8 mouse cellular contexts compared by ENCODE assay signal in genomic region chr3:87884291-87884690, GRCm38 (mm10). TPM values are rescaled to one million over a fixed set of nuclear protein-coding genes. Genes with fewer than 3 reads are reported as not detected.
DNase-seq lines count a peak whose midpoint lies in the region; ATAC-seq and TF ChIP-seq lines count a peak whose summit lies in the region.

No protein-coding gene starts in this region.

- peaks cover 12% of the 10 kb centered on the region for H3K9me3 ChIP-seq in heart, embryonic 13.5 days
- H3K9me3 ChIP-seq in G1E (replicated peaks): peaks cover 5% of the 10 kb centered on the region
- no peaks in the 10 kb centered on the region for H3K9me3 ChIP-seq in hindbrain, embryonic 11.5 days (ENCODE audit: control insufficient read depth, low read length)

- H3K9ac ChIP-seq in heart, embryonic 13.5 days: peak overlapping the region; percentile 98
- peak overlapping the region; percentile 94 for H3K9ac ChIP-seq in hindbrain, embryonic 11.5 days (ENCODE audit: low read depth, low read length)

- TF ChIP-seq CTCF in G1E (IDR thresholded peaks at IDR 0.05; ENCODE audit: low read depth, low read length): no peak

- H3K27ac ChIP-seq in heart, embryonic 13.5 days (replicated peaks): peak overlapping the region; percentile 95
- H3K27ac ChIP-seq in hindbrain, embryonic 11.5 days (ENCODE audit: low read depth, low read length): no peak overlapping the region
- 0 out of 2 replicates have a peak overlapping the region, but pooled peaks have one; percentile 12 for H3K27ac ChIP-seq in macrophage

- no peaks in the 10 kb centered on the region for H3K27me3 ChIP-seq in heart, embryonic 13.5 days (replicated peaks)
- H3K27me3 ChIP-seq in G1E (ENCODE audit: insufficient read depth, low read length): no peaks in the 10 kb centered on the region
- no peaks in the 10 kb centered on the region for H3K27me3 ChIP-seq in hindbrain, embryonic 11.5 days (ENCODE audit: control insufficient read depth, insufficient read depth, low read length)

- peaks cover 30% of the 10 kb centered on the region for H3K36me3 ChIP-seq in heart, embryonic 13.5 days
- H3K36me3 ChIP-seq in G1E (replicated peaks) (peaks cover 32% of the 10 kb centered on the region), macrophage (ENCODE audit: inconsistent target) (no peaks in the 10 kb centered on the region; the same call in 1 of the 2 replicates)
- H3K36me3 ChIP-seq in hindbrain, embryonic 11.5 days (ENCODE audit: control insufficient read depth, insufficient read depth, low read length): no peaks in the 10 kb centered on the region

- H3K4me3 ChIP-seq in heart, embryonic 13.5 days: peak overlapping the region; percentile 85
- H3K4me3 ChIP-seq in G1E (ENCODE audit: low read depth, low read length) (peak overlapping the region; percentile 92), macrophage (ENCODE audit: inconsistent target) (peak overlapping the region; percentile 84)
- H3K4me3 ChIP-seq in hindbrain, embryonic 11.5 days (ENCODE audit: low read depth, low read length): peak overlapping the region; percentile 95

- no peak for ATAC-seq in heart, embryonic 13.5 days (ENCODE audit: extremely low read depth, insufficient number of reproducible peaks, low FRiP score, low TSS enrichment)
- no peak for ATAC-seq in G1E (ENCODE audit: extremely low read depth, insufficient number of reproducible peaks, low FRiP score, poor library complexity, severe bottlenecking)
- no peak for ATAC-seq in hindbrain, embryonic 11.5 days (ENCODE audit: low FRiP score)

- intact Hi-C loops in heart, postnatal 36 days (cut with DNase I): no loop called here

- H3K4me2 ChIP-seq in heart, embryonic 13.5 days: peak overlapping the region; percentile 97
- H3K4me2 ChIP-seq in hindbrain, embryonic 11.5 days (replicated peaks; ENCODE audit: low read depth, low read length): peak overlapping the region; percentile 92

- no peak for DNase-seq in heart, postnatal 36 days
- no peak for DNase-seq in G1E (ENCODE audit: low spot score)
- DNase-seq in hindbrain, embryonic 11.5 days (ENCODE audit: low spot score): no peak
- no peak for DNase-seq in cerebellum, adult 11 months
- no peak for DNase-seq in gastrocnemius, adult 8-10 months (ENCODE audit: low spot score in 2 of 2)
- no peak for DNase-seq in cerebellum, adult 11-12 months

- peaks cover 24% of the 10 kb centered on the region for H3K4me1 ChIP-seq in heart, embryonic 13.5 days
- H3K4me1 ChIP-seq in G1E (ENCODE audit: insufficient read depth, low read depth, low read length): peaks cover 30% of the 10 kb centered on the region
- H3K4me1 ChIP-seq in hindbrain, embryonic 11.5 days (replicated peaks; ENCODE audit: control insufficient read depth, insufficient read depth, low read length): peaks cover 6% of the 10 kb centered on the region

- peaks cover 59% of the 10 kb centered on the region for H3K79me2 ChIP-seq in macrophage (ENCODE audit: inconsistent target)

- 0% methylated on average over 3 of the region's 3 CpGs for WGBS in heart, embryonic 13.5 days
- 1% methylated on average over 3 of the region's 3 CpGs for WGBS in hindbrain, embryonic 11.5 days
- 10% methylated on average over 3 of the region's 3 CpGs for WGBS in macrophage (ENCODE audit: missing documents)

RNA-seq across cellular contexts. Expression of gene Prcc, which starts 1.1 kb away (rescaled TPM):
- 9.7 and 11.7 TPM in 2 replicates for polyA plus RNA-seq in heart, embryonic 13.5 days (2015; fragmentation: Nextera tagmentation; extraction: Ambion mirVana)
- 10 to 100 TPM; 47.5 to 51.6 TPM for total RNA-seq in heart, postnatal 36 days (2021)
- total RNA-seq in G1E (2014; fragmentation: Nextera tagmentation) (41.3 and 44.7 TPM in 2 replicates), G1E (2017) (28.5 and 32.3 TPM in 2 replicates)
- polyA plus RNA-seq in G1E (2012) (75.9 and 99.7 TPM in 2 replicates), macrophage (2018) (21.8 to 30.4 TPM (median 26.0 TPM) in 3 replicates)
- 17.6 and 18.6 TPM in 2 replicates for polyA plus RNA-seq in hindbrain, embryonic 11.5 days (2014; fragmentation: Nextera tagmentation; extraction: Ambion mirVana)
- total RNA-seq in macrophage (2018; cell fraction: chromatin; rRNA removed): 10 to 100 TPM in 18 of 26 experiments, 1 to 10 TPM in 8; 3.8 to 21.0 (median 13.9) TPM
- 10 to 100 TPM; 18.3 to 36.4 (median 30.8) TPM for total RNA-seq in macrophage (2018; cell fraction: cytosol; rRNA removed)
- total RNA-seq in macrophage (2018; cell fraction: nucleus; rRNA removed): 10 to 100 TPM in 23 of 26 experiments, 1 to 10 TPM in 3; 7.7 to 31.7 (median 17.1) TPM
- 10 to 100 TPM; 48.6 to 53.0 (median 52.0) TPM for total RNA-seq in gastrocnemius, adult 8-10 months (2022)

RNA-seq across cellular contexts. Expression of gene Hdgf, which starts 21.8 kb away (rescaled TPM):
- polyA plus RNA-seq in heart, embryonic 13.5 days (2015; fragmentation: Nextera tagmentation; extraction: Ambion mirVana): 127 and 141 TPM in 2 replicates
- total RNA-seq in heart, postnatal 36 days (2021): 100 to 1,000 TPM; 106 to 115 TPM
- total RNA-seq in G1E (2014; fragmentation: Nextera tagmentation) (722 and 799 TPM in 2 replicates), G1E (2017) (506 and 578 TPM in 2 replicates)
- polyA plus RNA-seq in G1E (2012) (1,810 and 2,017 TPM in 2 replicates), macrophage (2018) (101 to 165 TPM (median 143 TPM) in 3 replicates)
- polyA plus RNA-seq in hindbrain, embryonic 11.5 days (2014; fragmentation: Nextera tagmentation; extraction: Ambion mirVana): 202 and 246 TPM in 2 replicates
- total RNA-seq in macrophage (2018; cell fraction: chromatin; rRNA removed): 10 to 100 TPM; 21.1 to 84.8 (median 45.3) TPM
- 100 to 1,000 TPM in 25 of 26 experiments, 10 to 100 TPM in 1; 97.3 to 147 (median 117) TPM for total RNA-seq in macrophage (2018; cell fraction: cytosol; rRNA removed)
- 100 to 1,000 TPM in 3 of 26 experiments, 10 to 100 TPM in 23; 30.7 to 112 (median 57.5) TPM for total RNA-seq in macrophage (2018; cell fraction: nucleus; rRNA removed)
- 100 to 1,000 TPM; 243 to 264 (median 254) TPM for total RNA-seq in gastrocnemius, adult 8-10 months (2022)

RNA-seq across cellular contexts. Expression of gene Mrpl24, which starts 35.0 kb away (rescaled TPM):
- 55.0 and 57.2 TPM in 2 replicates for polyA plus RNA-seq in heart, embryonic 13.5 days (2015; fragmentation: Nextera tagmentation; extraction: Ambion mirVana)
- 10 to 100 TPM; 69.5 to 75.1 TPM for total RNA-seq in heart, postnatal 36 days (2021)
- total RNA-seq in G1E (2014; fragmentation: Nextera tagmentation) (289 and 317 TPM in 2 replicates), G1E (2017) (183 and 204 TPM in 2 replicates)
- polyA plus RNA-seq in G1E (2012) (21.2 and 24.9 TPM in 2 replicates), macrophage (2018) (54.3 to 77.0 TPM (median 59.3 TPM) in 3 replicates)
- polyA plus RNA-seq in hindbrain, embryonic 11.5 days (2014; fragmentation: Nextera tagmentation; extraction: Ambion mirVana): 78.4 and 83.6 TPM in 2 replicates
- 100 to 1,000 TPM in 23 of 26 experiments, 10 to 100 TPM in 3; 74.1 to 206 (median 137) TPM for total RNA-seq in macrophage (2018; cell fraction: chromatin; rRNA removed)
- 10 to 100 TPM; 55.2 to 71.0 (median 63.8) TPM for total RNA-seq in macrophage (2018; cell fraction: cytosol; rRNA removed)
- 100 to 1,000 TPM in 25 of 26 experiments, 10 to 100 TPM in 1; 95.8 to 344 (median 196) TPM for total RNA-seq in macrophage (2018; cell fraction: nucleus; rRNA removed)
- 10 to 100 TPM; 40.9 to 48.1 (median 45.8) TPM for total RNA-seq in gastrocnemius, adult 8-10 months (2022)

RNA-seq across cellular contexts. Expression of gene Sh2d2a, which starts 37.7 kb away (rescaled TPM):
- 0.04 and 0.17 TPM in 2 replicates for polyA plus RNA-seq in heart, embryonic 13.5 days (2015; fragmentation: Nextera tagmentation; extraction: Ambion mirVana)
- under 1 TPM in 1 of 2 experiments, not detected in 1; 0.08 TPM for total RNA-seq in heart, postnatal 36 days (2021)
- total RNA-seq in G1E (2014; fragmentation: Nextera tagmentation) (not detected in 2 replicates), G1E (2017) (0.16 and 0.17 TPM in 2 replicates)
- polyA plus RNA-seq in G1E (2012) (not detected in 2 replicates), macrophage (2018) (not detected in 3 replicates)
- not detected in 2 replicates for polyA plus RNA-seq in hindbrain, embryonic 11.5 days (2014; fragmentation: Nextera tagmentation; extraction: Ambion mirVana)
- total RNA-seq in macrophage (2018; cell fraction: chromatin; rRNA removed): not detected
- total RNA-seq in macrophage (2018; cell fraction: cytosol; rRNA removed): not detected
- total RNA-seq in macrophage (2018; cell fraction: nucleus; rRNA removed): not detected
- not detected for total RNA-seq in gastrocnemius, adult 8-10 months (2022)

RNA-seq across cellular contexts. Expression of gene Isg20l2, which starts 45.8 kb away (rescaled TPM):
- polyA plus RNA-seq in heart, embryonic 13.5 days (2015; fragmentation: Nextera tagmentation; extraction: Ambion mirVana): 28.9 and 30.1 TPM in 2 replicates
- 10 to 100 TPM; 10.2 to 12.3 TPM for total RNA-seq in heart, postnatal 36 days (2021)
- total RNA-seq in G1E (2014; fragmentation: Nextera tagmentation) (67.3 and 70.8 TPM in 2 replicates), G1E (2017) (54.1 and 54.9 TPM in 2 replicates)
- polyA plus RNA-seq in G1E (2012) (15.8 and 18.3 TPM in 2 replicates), macrophage (2018) (14.0 to 16.8 TPM (median 14.2 TPM) in 3 replicates)
- polyA plus RNA-seq in hindbrain, embryonic 11.5 days (2014; fragmentation: Nextera tagmentation; extraction: Ambion mirVana): 42.5 and 55.2 TPM in 2 replicates
- 10 to 100 TPM; 15.0 to 36.8 (median 25.7) TPM for total RNA-seq in macrophage (2018; cell fraction: chromatin; rRNA removed)
- total RNA-seq in macrophage (2018; cell fraction: cytosol; rRNA removed): 10 to 100 TPM; 15.5 to 20.2 (median 18.4) TPM
- total RNA-seq in macrophage (2018; cell fraction: nucleus; rRNA removed): 10 to 100 TPM; 17.9 to 44.2 (median 28.2) TPM
- 1 to 10 TPM; 5.8 to 7.6 (median 7.2) TPM for total RNA-seq in gastrocnemius, adult 8-10 months (2022)
